Mouse (Mus musculus) cerebellum, postnatal 25 days (tissue): ENCODE results near the gene Ube2d1.

ENCODE experiments used
- DNase-seq, 2 experiments: peaks; one replicate each; pipeline ENCODE4 v3.0.0; 2021; ENCODE audit warnings: mixed read lengths in 2 of 2

The Ube2d1 gene

GRCm38 (mm10) chr10:71285126-71285580 is at the start of gene Ube2d1:
Gene Ube2d1 (minus strand): TSS chr10:71285262.
- DNase-seq = peak; percentile 96 to 98

- DNase-seq = no peak
Observed at GRCm38 (mm10) chr10:71332859-71333258, 47.8 kb upstream of the Ube2d1 start.

- DNase-seq = no peak
Observed at GRCm38 (mm10) chr10:71332376-71332775, 47.3 kb upstream of the Ube2d1 start.

GRCm38 (mm10) chr10:71331908-71332307 is 46.8 kb upstream of the Ube2d1 start:
- no peak for DNase-seq

DNA sequence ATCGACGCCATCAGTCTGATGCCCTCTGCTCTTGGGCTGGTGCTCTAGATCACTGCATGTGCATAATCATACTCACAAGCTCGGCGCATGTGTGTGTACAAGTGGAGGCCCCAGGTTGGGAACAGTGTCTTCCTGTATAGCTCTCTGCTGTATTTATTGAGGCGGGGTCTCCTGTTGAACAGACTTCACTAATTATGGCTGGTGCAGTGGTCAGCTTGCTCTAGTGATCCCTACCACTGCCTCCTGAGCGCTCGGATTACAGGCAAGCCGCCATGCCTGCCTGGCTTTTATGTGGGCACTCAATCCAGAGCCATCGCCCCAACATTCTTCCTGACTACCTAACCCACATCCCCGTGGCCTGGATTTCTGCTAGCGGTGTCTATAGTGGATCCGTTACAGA is 45.0 kb upstream of the Ube2d1 start:
- no peak for DNase-seq

DNA sequence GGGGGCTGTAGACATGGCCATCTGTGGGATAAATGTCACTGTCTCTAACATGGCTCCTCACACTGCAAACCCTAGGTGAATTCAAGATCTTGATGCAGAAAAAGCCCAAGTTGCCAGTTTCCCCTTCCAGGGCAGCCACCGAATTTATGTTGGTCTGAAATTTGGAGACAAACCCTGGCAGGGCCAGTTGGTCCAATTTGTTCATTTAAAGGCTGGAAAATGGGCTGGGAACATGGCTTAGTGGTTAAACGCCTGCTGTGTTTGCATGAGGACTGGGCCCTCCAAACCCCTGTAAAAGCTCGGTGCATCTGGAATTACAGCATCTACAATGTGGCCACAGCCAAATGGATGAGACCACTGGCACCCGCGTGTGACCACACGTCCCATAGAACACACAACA is 44.2 kb upstream of the Ube2d1 start:
- DNase-seq = no peak

GRCm38 (mm10) chr10:71328870-71329269 is 43.8 kb upstream of the Ube2d1 start:
- DNase-seq = no peak

- DNase-seq = no peak
Observed at GRCm38 (mm10) chr10:71328382-71328781, 43.3 kb upstream of the Ube2d1 start.

DNA sequence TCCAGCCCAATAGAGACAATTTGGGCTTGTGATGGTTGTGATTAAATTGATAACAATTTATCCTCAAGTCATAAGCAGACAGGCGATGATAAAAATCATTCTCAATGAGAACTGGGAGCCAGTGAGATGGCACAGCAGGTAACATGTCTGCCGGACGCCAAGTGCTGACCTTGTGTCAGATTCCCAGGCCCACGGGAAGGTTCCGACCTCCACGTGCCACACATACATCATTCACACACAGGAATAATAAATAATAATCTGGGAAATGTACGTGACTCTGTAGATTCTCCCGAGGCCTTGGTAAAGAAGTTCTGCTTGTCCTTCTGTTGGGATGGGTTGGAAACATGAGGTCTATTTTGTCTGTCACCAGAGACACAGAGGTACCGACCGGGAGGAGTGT is 42.3 kb upstream of the Ube2d1 start:
- no peak for DNase-seq

DNA sequence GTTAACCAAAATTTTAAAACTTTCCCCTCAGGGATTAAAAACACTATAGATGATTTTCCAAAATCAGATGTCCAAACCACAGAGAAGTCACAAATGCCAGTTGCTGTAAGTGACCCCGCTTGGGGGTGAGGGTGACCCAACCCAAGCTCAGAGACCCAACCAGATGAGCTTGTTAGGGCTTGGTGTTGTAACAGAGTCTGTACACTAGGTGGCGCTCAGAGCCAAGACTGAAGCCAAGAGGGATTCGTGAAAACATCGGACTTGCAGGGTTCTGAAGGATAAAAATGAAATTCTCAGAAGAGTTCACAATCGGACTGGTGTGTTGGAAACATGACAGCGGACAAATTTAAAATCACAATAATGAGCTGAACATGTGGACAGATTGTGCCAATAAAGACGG is 41.7 kb upstream of the Ube2d1 start:
- peak; percentile 78 to 82 for DNase-seq

GRCm38 (mm10) chr10:71326123-71326522 is 41.1 kb upstream of the Ube2d1 start:
- no peak for DNase-seq

DNA sequence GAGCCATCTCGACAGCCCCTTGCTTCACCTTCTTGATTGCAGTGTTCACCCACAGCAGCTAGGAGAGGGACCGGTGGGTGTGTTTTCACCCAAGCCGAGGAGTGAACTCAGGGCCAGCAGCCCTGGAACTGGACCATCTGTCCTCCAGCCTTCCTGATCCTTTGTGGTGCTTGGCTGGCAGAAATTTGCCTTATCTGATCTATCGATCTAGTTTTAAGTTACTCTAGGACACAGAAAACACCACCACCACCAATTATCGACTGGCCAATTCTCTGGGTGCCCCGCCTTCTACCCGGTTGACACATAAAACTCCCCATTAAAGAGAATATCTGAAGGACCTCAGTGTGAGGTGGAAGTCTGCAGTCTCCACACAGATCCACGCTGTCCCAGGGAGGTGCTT is 38.6 kb upstream of the Ube2d1 start:
- DNase-seq = no peak

- DNase-seq = no peak
Observed at GRCm38 (mm10) chr10:71316497-71316896, 31.4 kb upstream of the Ube2d1 start.

DNA sequence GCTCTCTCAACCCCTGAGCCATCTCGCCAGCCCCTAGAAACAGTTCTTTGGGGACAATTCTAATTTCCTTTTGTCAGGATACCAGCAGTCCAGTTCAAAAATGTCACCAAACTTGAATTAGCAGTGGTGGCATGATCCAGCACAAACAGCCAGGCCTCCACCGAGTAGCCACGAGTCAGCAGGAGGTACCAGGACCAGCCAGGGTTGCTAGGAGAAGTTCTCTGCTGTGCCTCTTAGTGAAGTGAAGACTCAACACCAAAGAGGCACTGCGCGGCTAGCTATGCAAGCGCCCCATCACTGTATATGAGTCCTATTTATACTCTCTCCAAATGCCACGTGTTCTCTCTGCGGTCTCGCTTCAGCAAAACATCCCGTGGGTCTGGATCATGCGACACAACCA is 31.0 kb upstream of the Ube2d1 start:
- DNase-seq = peak in 1 of 2 experiments; percentile 28

DNA sequence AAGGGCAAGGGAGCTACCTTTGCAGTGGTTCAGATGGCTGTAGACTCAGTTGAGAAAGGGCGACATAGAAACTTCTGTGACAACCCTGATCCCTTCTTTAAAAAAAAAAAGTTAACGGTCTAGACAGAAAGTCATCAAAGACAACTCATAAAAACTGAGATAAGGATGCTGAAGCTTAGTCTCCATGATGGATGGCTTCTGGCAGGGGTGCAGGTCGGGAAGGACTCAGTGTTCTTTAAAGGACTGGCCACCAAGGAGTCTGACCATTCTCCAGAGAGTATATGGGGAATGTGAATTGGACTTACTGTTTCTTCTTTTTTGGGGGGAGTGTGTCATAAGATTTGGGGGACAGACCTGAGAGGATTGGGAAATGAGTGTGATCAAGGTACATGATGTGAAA is 29.5 kb upstream of the Ube2d1 start:
- no peak for DNase-seq

DNA sequence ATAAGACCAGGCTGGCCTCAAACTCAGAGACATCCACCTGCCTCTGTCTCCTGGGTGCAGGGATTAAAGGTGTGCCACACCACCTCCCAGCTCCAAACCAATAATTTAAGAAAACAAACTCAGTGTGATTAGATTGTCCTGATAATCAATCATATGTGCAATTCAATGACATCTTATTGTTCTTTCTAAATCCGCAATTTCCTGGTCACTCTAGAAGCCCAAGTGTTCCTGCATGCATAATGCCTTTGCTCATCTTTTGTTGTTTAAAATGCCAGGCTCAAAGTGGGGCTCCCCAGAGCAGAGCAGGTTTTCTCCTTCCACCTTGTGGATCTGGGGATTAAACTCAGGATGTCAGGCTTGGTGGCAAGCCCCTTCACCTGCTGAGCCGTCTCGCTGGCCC is 25.2 kb upstream of the Ube2d1 start:
- DNase-seq = no peak

- no peak for DNase-seq
Observed at GRCm38 (mm10) chr10:71308199-71308598, 23.1 kb upstream of the Ube2d1 start.

DNA sequence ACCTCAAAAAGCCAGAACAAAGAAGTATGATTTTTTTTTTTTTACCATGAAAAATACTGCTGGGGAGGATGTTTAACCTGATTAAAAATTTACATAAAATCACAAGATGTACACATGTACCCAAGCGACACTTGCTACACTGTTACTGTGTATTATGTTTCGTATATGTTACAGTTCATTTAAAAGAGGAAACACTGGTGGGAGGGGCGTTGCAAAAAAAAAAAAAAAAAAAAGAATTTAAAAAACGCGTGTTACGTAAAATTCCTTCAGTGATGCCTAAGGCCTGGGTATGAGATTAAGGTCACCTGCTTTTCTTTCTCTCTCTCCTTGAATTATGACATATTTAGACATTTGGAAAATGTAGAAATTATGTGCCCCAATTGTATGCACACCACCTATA is 21.7 kb upstream of the Ube2d1 start:
- no peak for DNase-seq

GRCm38 (mm10) chr10:71306190-71306589 is 21.1 kb upstream of the Ube2d1 start:
- peak; percentile 50 to 68 for DNase-seq

- DNase-seq = peak in 1 of 2 experiments; percentile 33
Observed at GRCm38 (mm10) chr10:71302490-71302889, 17.4 kb upstream of the Ube2d1 start.

- DNase-seq = peak; percentile 50 to 66
Observed at GRCm38 (mm10) chr10:71300161-71300560, 15.1 kb upstream of the Ube2d1 start.

- DNase-seq = no peak
Observed at GRCm38 (mm10) chr10:71293245-71293644, 8.2 kb upstream of the Ube2d1 start.

GRCm38 (mm10) chr10:71292254-71292653 is 7.2 kb upstream of the Ube2d1 start:
- no peak for DNase-seq

- DNase-seq = no peak
Observed at GRCm38 (mm10) chr10:71291801-71292200, 6.7 kb upstream of the Ube2d1 start.

- no peak for DNase-seq
Observed at GRCm38 (mm10) chr10:71291179-71291661, 6.2 kb upstream of the Ube2d1 start.
